Mouse (Mus musculus) kidney, adult 2 months (tissue): ENCODE results near the gene Eef1akmt3. TPM values are rescaled to one million over a fixed set of nuclear protein-coding genes. Genes with fewer than 3 reads are reported as not detected.
A peak's percentile ranks its signal among the peaks of the same experiment; 100 is the strongest.

Source experiments
- DNase-seq: peaks from one replicate; pipeline ENCODE4 v3.0.0; 2021
- H3K27ac ChIP-seq: fragments of 200-500 bp; 2 replicates; pipeline ENCODE4 v1.5.1; 2012; ENCODE audit warnings: low read depth, low read length, control low read depth, inconsistent platforms; ENCODE audit not compliant: insufficient read depth
- H3K27me3 ChIP-seq: fragments of 200-500 bp; replicated peaks from 2 replicates; pipeline ENCODE4 v1.6.1; 2012; ENCODE audit warnings: mild to moderate bottlenecking, moderate library complexity, low read length, inconsistent platforms; ENCODE audit not compliant: control insufficient read depth, insufficient read depth
- H3K36me3 ChIP-seq: fragments of 200-500 bp; 2 replicates; pipeline ENCODE4 v1.6.1; 2012; ENCODE audit warnings: mild to moderate bottlenecking, moderate library complexity, low read length, inconsistent platforms; ENCODE audit not compliant: control insufficient read depth, insufficient read depth
- H3K4me1 ChIP-seq: fragments of 200-500 bp; 2 replicates; pipeline ENCODE4 v1.6.1; 2011; ENCODE audit warnings: low read length; ENCODE audit not compliant: control insufficient read depth, insufficient read depth
- H3K4me3 ChIP-seq: fragments of 200-500 bp; 2 replicates; pipeline ENCODE4 v1.5.1; 2011; ENCODE audit warnings: mild to moderate bottlenecking, low read depth, low read length, control low read depth; ENCODE audit not compliant: insufficient read depth
- CTCF ChIP-seq: fragments of 200-500 bp; conservative IDR thresholded peaks from 2 replicates; pipeline ENCODE4 v1.5.1; 2011; ENCODE audit warnings: low read depth, mild to moderate bottlenecking, control low read depth, low read length, moderate library complexity, mixed read lengths; ENCODE audit not compliant: insufficient read depth, insufficient read length
- POLR2A ChIP-seq: fragments of 200-500 bp; IDR thresholded peaks from one replicate; pipeline ENCODE4 v1.6.1; 2011; ENCODE audit warnings: low read depth, low read length, control low read depth
- WGBS: fragments of 180-500 bp; shearing (Covaris S2); methylation state at CpG from one replicate; pipeline ENCODE4 v1.1.7; 2018; 5-methylcytosine and 5-hydroxymethylcytosine counted together
- polyA plus RNA-seq: library from polyadenylated mRNA; depleted of rRNA; stranded (reverse); fragments of >200 nt; gene quantifications from 2 replicates; pipeline ENCODE4 v1.2.3, GENCODE M21; 2012

The Eef1akmt3 gene
- polyA plus RNA-seq, 1 experiment: 3.1 TPM

DNA sequence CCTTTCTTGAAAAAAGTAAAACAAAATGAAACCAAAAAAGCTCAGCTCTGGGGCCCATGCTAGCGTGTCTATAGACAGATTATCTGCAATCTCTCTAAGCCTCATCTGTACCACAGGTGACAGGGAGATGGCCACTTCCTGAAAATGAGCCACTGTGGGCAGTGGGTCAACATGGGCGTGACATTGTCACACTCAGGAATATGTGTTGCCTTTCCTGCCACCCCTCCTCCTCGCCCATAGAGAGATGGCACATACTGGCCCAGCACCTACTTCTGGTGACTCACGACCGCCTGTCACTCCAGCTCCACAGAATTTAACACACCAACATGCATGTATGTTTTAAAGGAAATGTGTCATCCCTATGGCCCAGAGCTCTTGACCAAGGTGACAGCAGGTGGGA, 38.5 kb downstream of the Eef1akmt3 start:
- no peaks in the 10 kb centered on the region for H3K4me1 ChIP-seq
- H3K4me3 ChIP-seq: no peak overlapping the region
- 87% methylated on average over 5 of the region's 5 CpGs for WGBS
- H3K27ac ChIP-seq: no peak overlapping the region
- no peaks in the 10 kb centered on the region for H3K27me3 ChIP-seq
- TF ChIP-seq CTCF: no peak
- TF ChIP-seq POLR2A: no peak
- no peak for DNase-seq
- no peaks in the 10 kb centered on the region for H3K36me3 ChIP-seq

GRCm38 (mm10) chr10:127002056-127002455, 39.3 kb downstream of the Eef1akmt3 start:
- DNase-seq: no peak
- Histone ChIP-seq H3K4me1 (no peaks in the 10 kb centered on the region), H3K4me3 (no peak overlapping the region), H3K27me3 (no peaks in the 10 kb centered on the region), H3K36me3 (no peaks in the 10 kb centered on the region; the same call in 1 of the 2 replicates), H3K27ac (no peak overlapping the region)
- WGBS: 83% methylated on average over 1 of the region's 1 CpGs
- TF ChIP-seq POLR2A: no peak
- no peak for TF ChIP-seq CTCF

DNA sequence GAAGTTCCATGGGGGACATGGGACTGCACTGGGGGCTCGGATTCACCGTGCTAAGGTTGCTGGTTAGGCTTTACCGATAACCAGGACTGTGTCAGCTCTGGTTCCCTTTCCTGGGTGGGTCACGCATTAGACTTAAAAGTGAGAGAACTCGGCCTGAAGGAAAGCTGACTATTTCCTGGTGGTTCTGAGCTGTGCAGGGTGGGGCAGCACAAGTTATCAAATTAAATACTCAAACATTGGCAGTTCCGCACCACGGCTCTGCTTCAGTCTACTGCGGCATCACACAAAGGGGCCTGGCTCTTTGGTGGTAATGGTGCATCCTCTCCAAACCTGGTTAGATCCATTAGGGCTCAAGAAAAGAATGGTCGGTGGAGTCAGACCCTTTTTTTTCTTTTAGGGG, 40.0 kb downstream of the Eef1akmt3 start:
- H3K4me3 ChIP-seq: no peak overlapping the region
- DNase-seq: no peak
- no peaks in the 10 kb centered on the region; the same call in 1 of the 2 replicates for H3K36me3 ChIP-seq
- H3K4me1 ChIP-seq: no peaks in the 10 kb centered on the region
- no peak overlapping the region for H3K27ac ChIP-seq
- H3K27me3 ChIP-seq: no peaks in the 10 kb centered on the region
- 72% methylated on average over 9 of the region's 9 CpGs for WGBS
- no peak for TF ChIP-seq CTCF
- TF ChIP-seq POLR2A: no peak

GRCm38 (mm10) chr10:127000529-127000928, 40.8 kb downstream of the Eef1akmt3 start, which contains the start of gene Avil:
Avil (plus strand) TSS chr10:127000709.
- Histone ChIP-seq H3K36me3 (no peaks in the 10 kb centered on the region; the same call in 1 of the 2 replicates), H3K27me3 (no peaks in the 10 kb centered on the region), H3K4me1 (no peaks in the 10 kb centered on the region), H3K4me3 (no peak within 1 kb of the TSS), H3K27ac (no peak within 1 kb of the TSS)
- WGBS: 81% methylated on average over 5 of the region's 5 CpGs
- no peak for DNase-seq
- TF ChIP-seq POLR2A (no peak), CTCF (no peak)

GRCm38 (mm10) chr10:126997340-126998113, 43.8 kb downstream of the Eef1akmt3 start:
- H3K27me3 ChIP-seq: no peaks in the 10 kb centered on the region
- peak; percentile 40 for DNase-seq
- H3K4me1 ChIP-seq: no peaks in the 10 kb centered on the region
- H3K4me3 ChIP-seq: no peak overlapping the region
- peaks cover 7% of the 10 kb centered on the region for H3K36me3 ChIP-seq
- WGBS: 51% methylated on average over 13 of the region's 13 CpGs
- TF ChIP-seq POLR2A (no peak), CTCF (no peak)
- no peak overlapping the region for H3K27ac ChIP-seq

DNA sequence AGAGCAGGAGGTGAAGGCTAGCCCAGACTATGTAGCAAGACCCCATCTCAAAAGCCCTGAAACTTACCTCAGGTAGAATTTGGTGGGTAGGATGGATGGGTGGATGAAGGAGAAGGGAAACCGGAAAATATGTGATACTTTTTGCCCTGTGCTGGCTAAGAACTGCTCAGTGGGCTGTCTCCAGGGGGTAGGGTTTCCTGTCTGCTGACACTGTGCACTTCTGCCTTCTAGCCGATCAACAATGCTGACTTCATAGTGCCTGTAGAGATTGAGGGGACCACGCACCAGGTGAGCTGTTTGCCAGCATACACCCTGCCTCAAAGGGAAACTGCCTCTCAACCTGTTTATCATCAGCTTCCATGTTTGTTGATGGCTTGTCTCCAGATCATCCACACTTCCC, 47.7 kb downstream of the Eef1akmt3 start:
- Histone ChIP-seq H3K27me3 (no peaks in the 10 kb centered on the region), H3K36me3 (peaks cover 11% of the 10 kb centered on the region), H3K4me3 (no peak overlapping the region), H3K27ac (no peak overlapping the region), H3K4me1 (peaks cover 9% of the 10 kb centered on the region; the same call in 1 of the 2 replicates)
- no peak for DNase-seq
- WGBS: 76% methylated on average over 3 of the region's 3 CpGs
- TF ChIP-seq POLR2A (no peak), CTCF (no peak)

DNA sequence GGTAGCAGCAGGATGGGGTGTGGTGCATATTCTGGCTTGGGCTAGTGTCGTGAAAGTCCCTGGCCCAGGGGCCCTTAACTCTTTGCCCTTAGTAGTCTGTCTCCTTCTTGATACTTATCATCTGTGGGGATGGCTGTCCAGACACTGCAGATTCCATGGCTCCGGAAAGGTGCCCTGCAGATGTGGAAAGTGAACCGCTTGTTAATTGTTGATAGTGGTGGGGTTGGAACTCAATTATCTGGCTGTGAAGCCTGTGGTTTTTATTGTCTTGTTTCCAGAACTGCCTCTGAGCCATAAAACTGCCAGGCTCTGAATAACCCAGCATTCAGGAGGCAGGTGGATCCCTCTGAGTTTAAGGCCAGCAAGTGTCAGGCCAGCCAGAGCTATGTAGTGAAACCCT, 49.6 kb downstream of the Eef1akmt3 start:
- 47% methylated on average over 3 of the region's 3 CpGs for WGBS
- no peak overlapping the region for H3K4me3 ChIP-seq
- peaks cover 27% of the 10 kb centered on the region for H3K4me1 ChIP-seq
- H3K27me3 ChIP-seq: no peaks in the 10 kb centered on the region
- TF ChIP-seq POLR2A: no peak
- no peak for TF ChIP-seq CTCF
- DNase-seq: no peak
- peaks cover 11% of the 10 kb centered on the region for H3K36me3 ChIP-seq
- no peak overlapping the region for H3K27ac ChIP-seq
